Mouse (Mus musculus) kidney, adult 2 months (tissue): ENCODE results near the gene Gm5741.

Experiments
- CTCF ChIP-seq: fragments of 200-500 bp; conservative IDR thresholded peaks from 2 replicates; pipeline ENCODE4 v1.5.1; 2011; ENCODE audit warnings: low read depth, mild to moderate bottlenecking, control low read depth, low read length, moderate library complexity, mixed read lengths; ENCODE audit not compliant: insufficient read depth, insufficient read length
- POLR2A ChIP-seq: fragments of 200-500 bp; IDR thresholded peaks from one replicate; pipeline ENCODE4 v1.6.1; 2011; ENCODE audit warnings: low read depth, low read length, control low read depth

GRCm38 (mm10) chr8:85062603-85063002, 5.2 kb downstream of the Gm5741 start:
- TF ChIP-seq POLR2A: no peak
- no peak for TF ChIP-seq CTCF
